Mouse (Mus musculus): ENCODE data around the gene AC134908.4. TPM values are rescaled to one million over a fixed set of nuclear protein-coding genes. Genes with fewer than 3 reads are reported as not detected.

Gene AC134908.4
- not detected in 2 replicates for polyA plus RNA-seq (2016; fragmentation: Nextera tagmentation; extraction: Ambion mirVana)

GRCm38 (mm10) chr17:25795609-25796092 is at the start of gene AC134908.4:
TSS of gene AC134908.4 (minus strand) at chr17:25795659.
- peak within 1 kb of the TSS; percentile 93 for H3K4me2 ChIP-seq
- H3K27ac ChIP-seq: peak within 1 kb of the TSS; percentile 97
- H3K9me3 ChIP-seq: no peaks in the 10 kb centered on the region
- H3K36me3 ChIP-seq (replicated peaks): no peaks in the 10 kb centered on the region; the same call in 1 of the 2 replicates
- no peak for ATAC-seq (ENCODE audit: low FRiP score)
- 3% methylated on average over 6 of the region's 6 CpGs for WGBS
- H3K4me1 ChIP-seq: peaks cover 63% of the 10 kb centered on the region
- no peaks in the 10 kb centered on the region for H3K27me3 ChIP-seq
- H3K4me3 ChIP-seq (replicated peaks): peak within 1 kb of the TSS; percentile 82
- H3K9ac ChIP-seq: peak within 1 kb of the TSS; percentile 80

- Histone ChIP-seq H3K9me3 (no peaks in the 10 kb centered on the region), H3K4me2 (peak within 1 kb of the TSS; percentile 93), H3K4me1 (peaks cover 19% of the 10 kb centered on the region), H3K27ac (peak within 1 kb of the TSS; percentile 80), H3K36me3 (replicated peaks) (peaks cover 68% of the 10 kb centered on the region), H3K4me3 (replicated peaks) (peak within 1 kb of the TSS; percentile 93), H3K9ac (peak within 1 kb of the TSS; percentile 80), H3K27me3 (no peaks in the 10 kb centered on the region)
- WGBS: under 1% methylated on average over 21 of the region's 21 CpGs
- ATAC-seq (ENCODE audit: low FRiP score): peak; percentile 96
These were observed 49.0 kb upstream of the AC134908.4 start, which contains the start of gene Rhot2 for GRCm38 (mm10) chr17:25844396-25844901. TSS of gene Rhot2 (minus strand) at chr17:25844851.

GRCm38 (mm10) chr17:25843636-25844395 is 48.4 kb upstream of the AC134908.4 start:
- H3K27ac ChIP-seq: peak overlapping the region; percentile 80
- H3K9ac ChIP-seq: peak overlapping the region; percentile 80
- peak overlapping the region; percentile 93 for H3K4me2 ChIP-seq
- no peaks in the 10 kb centered on the region for H3K9me3 ChIP-seq
- H3K27me3 ChIP-seq: no peaks in the 10 kb centered on the region
- peak; percentile 40; the same call in 1 of the 2 replicates for ATAC-seq (ENCODE audit: low FRiP score)
- peak overlapping the region; percentile 93 for H3K4me3 ChIP-seq (replicated peaks)
- H3K4me1 ChIP-seq: peaks cover 19% of the 10 kb centered on the region
- peaks cover 68% of the 10 kb centered on the region for H3K36me3 ChIP-seq (replicated peaks)
- WGBS: 4% methylated on average over 38 of the region's 38 CpGs

DNA sequence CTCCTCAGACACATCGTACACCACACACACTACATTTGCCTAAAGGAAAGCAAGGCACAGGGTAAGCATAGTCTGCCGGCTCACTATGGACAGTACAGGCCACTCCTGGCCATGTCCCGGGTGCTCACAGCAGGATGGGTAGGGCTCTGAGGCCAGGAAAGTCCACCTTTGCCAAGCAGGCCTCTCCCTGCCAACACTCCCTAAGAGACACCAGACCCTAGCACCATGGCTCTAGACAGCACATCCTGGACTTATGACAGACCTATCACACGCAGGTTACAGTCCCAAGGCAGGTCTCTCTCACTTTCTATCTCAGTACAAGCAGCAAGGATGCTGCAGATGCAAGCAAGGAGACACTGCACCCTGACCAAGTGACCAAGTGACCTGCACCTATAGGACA is 47.7 kb upstream of the AC134908.4 start:
- 94% methylated on average over 4 of the region's 4 CpGs for WGBS
- peaks cover 67% of the 10 kb centered on the region for H3K36me3 ChIP-seq (replicated peaks)
- no peak for ATAC-seq (ENCODE audit: low FRiP score)

GRCm38 (mm10) chr17:25842509-25842908 is 47.0 kb upstream of the AC134908.4 start:
- Histone ChIP-seq H3K27me3 (no peaks in the 10 kb centered on the region), H3K9ac (no peak overlapping the region), H3K4me2 (no peak overlapping the region), H3K27ac (no peak overlapping the region), H3K9me3 (no peaks in the 10 kb centered on the region), H3K4me1 (peaks cover 28% of the 10 kb centered on the region), H3K4me3 (replicated peaks) (no peak overlapping the region), H3K36me3 (replicated peaks) (peaks cover 66% of the 10 kb centered on the region)
- 90% methylated on average over 3 of the region's 3 CpGs for WGBS
- ATAC-seq (ENCODE audit: low FRiP score): no peak

More for the DNA sequence above, 47.7 kb upstream of the AC134908.4 start:
- Histone ChIP-seq H3K9ac (peak overlapping the region; percentile 80), H3K4me1 (peaks cover 22% of the 10 kb centered on the region), H3K27ac (no peak overlapping the region), H3K4me2 (peak overlapping the region; percentile 93), H3K9me3 (no peaks in the 10 kb centered on the region), H3K4me3 (replicated peaks) (peak overlapping the region; percentile 93), H3K27me3 (no peaks in the 10 kb centered on the region)

DNA sequence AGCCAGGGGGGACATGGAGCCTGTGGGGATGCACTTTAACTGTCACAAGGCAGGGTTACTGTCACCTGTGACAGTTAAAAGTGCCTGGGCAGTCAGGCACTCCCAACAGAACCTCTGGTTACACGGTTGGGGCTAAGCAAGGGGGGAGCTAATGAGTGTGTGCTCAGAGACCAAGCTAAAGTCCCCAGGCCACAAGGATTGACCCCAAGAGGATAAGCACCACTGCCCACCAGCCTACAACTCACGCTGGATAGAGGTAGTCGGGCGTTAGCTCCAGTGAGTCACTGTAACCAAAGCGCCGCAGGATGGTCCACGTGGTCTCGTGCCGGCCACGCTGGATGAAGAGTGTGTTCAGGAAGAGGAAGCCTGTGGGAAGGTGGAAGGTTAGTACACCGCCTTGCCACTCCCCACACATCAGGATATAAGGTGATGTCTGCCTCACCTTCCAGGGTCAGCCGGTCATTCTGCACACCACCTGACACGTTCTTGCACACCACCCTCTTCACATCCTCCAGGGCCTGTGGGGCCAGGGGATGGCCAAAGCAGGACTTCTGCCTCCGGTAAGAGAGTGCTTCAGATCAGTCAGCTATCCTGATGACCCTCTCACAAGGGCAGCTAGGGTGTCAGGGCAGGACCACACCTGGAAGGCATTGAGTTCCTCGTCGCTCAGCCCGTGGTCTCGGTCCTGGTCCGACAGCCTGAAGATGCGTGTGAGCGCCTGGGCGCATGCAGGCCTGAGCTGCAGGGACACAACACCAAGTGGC is 45.8 kb upstream of the AC134908.4 start, which contains the start of gene Gm20683:
Gene Gm20683 (minus strand): TSS at position 647 of the 764 bp plus-strand sequence.
- no peak within 1 kb of the TSS for H3K4me2 ChIP-seq
- peaks cover 40% of the 10 kb centered on the region for H3K4me1 ChIP-seq
- no peak for ATAC-seq (ENCODE audit: low FRiP score)
- H3K9ac ChIP-seq: no peak within 1 kb of the TSS
- H3K36me3 ChIP-seq (replicated peaks): peaks cover 59% of the 10 kb centered on the region
- H3K27ac ChIP-seq: no peak within 1 kb of the TSS
- 94% methylated on average over 22 of the region's 22 CpGs for WGBS
- no peak within 1 kb of the TSS for H3K4me3 ChIP-seq (replicated peaks)
- H3K9me3 ChIP-seq: no peaks in the 10 kb centered on the region
- H3K27me3 ChIP-seq: no peaks in the 10 kb centered on the region

GRCm38 (mm10) chr17:25840519-25840918 is 45.1 kb upstream of the AC134908.4 start:
- peaks cover 51% of the 10 kb centered on the region for H3K36me3 ChIP-seq (replicated peaks)
- WGBS: 95% methylated on average over 6 of the region's 6 CpGs
- H3K4me3 ChIP-seq (replicated peaks): no peak overlapping the region
- H3K27ac ChIP-seq: no peak overlapping the region
- H3K4me2 ChIP-seq: no peak overlapping the region
- H3K9ac ChIP-seq: no peak overlapping the region
- no peaks in the 10 kb centered on the region for H3K27me3 ChIP-seq
- no peak for ATAC-seq (ENCODE audit: low FRiP score)
- no peaks in the 10 kb centered on the region for H3K9me3 ChIP-seq
- H3K4me1 ChIP-seq: peaks cover 48% of the 10 kb centered on the region

DNA sequence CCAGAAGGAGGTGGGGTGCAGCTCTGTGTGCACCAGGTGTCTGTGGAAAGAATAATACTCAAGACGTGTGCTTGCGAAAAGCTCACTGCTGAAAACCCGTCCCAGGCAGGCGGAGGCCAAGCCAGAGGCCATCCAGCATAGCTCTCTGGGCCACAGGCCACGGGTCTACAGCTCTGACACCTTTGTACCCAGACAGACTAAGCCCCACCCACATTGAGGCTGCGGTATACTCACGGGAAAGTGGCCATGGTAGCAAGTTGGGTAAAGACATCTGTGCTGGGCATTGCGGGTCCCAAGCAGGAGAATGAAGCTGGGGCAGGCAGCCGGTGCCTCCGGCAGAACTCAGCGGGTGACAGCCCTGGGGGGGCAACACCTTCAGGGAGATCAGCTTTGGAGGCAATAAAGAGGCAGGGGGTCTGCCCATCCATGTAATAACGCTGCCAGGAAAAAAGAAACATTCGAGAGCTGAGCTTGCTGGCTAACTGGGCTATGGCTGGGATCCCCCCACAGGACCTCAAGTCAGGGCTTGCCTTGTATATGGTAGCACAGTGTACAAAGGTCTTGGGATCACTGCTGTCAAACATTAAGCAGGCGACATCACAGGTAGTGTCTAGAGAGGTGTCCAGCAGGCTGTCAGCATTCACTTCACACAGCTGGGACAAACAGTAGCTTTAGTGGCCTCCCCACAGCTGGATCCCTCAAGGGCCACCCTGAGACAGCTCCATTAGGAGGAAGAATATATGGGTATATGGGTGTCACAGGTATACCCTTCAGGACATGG is 44.2 kb upstream of the AC134908.4 start:
- H3K27me3 ChIP-seq: no peaks in the 10 kb centered on the region
- no peak overlapping the region for H3K4me3 ChIP-seq (replicated peaks)
- H3K9me3 ChIP-seq: no peaks in the 10 kb centered on the region
- 89% methylated on average over 14 of the region's 14 CpGs for WGBS
- no peak overlapping the region for H3K9ac ChIP-seq
- H3K4me2 ChIP-seq: no peak overlapping the region
- no peak for ATAC-seq (ENCODE audit: low FRiP score)
- no peak overlapping the region for H3K27ac ChIP-seq
- H3K4me1 ChIP-seq: peaks cover 52% of the 10 kb centered on the region
- H3K36me3 ChIP-seq (replicated peaks): peaks cover 57% of the 10 kb centered on the region

- H3K27ac ChIP-seq: no peak overlapping the region
- peaks cover 58% of the 10 kb centered on the region for H3K36me3 ChIP-seq (replicated peaks)
- no peak overlapping the region for H3K4me3 ChIP-seq (replicated peaks)
- H3K9ac ChIP-seq: no peak overlapping the region
- H3K4me1 ChIP-seq: peaks cover 57% of the 10 kb centered on the region
- ATAC-seq (ENCODE audit: low FRiP score): no peak
- 83% methylated on average over 4 of the region's 4 CpGs for WGBS
- H3K27me3 ChIP-seq: no peaks in the 10 kb centered on the region
- H3K9me3 ChIP-seq: no peaks in the 10 kb centered on the region
- H3K4me2 ChIP-seq: no peak overlapping the region
These were observed 43.4 kb upstream of the AC134908.4 start for GRCm38 (mm10) chr17:25838904-25839303.

- no peak for ATAC-seq (ENCODE audit: low FRiP score)
- Histone ChIP-seq H3K9ac (peak overlapping the region; percentile 64; the same call in 1 of the 2 replicates), H3K27me3 (no peaks in the 10 kb centered on the region), H3K4me1 (peaks cover 51% of the 10 kb centered on the region), H3K36me3 (replicated peaks) (peaks cover 58% of the 10 kb centered on the region), H3K4me2 (peak overlapping the region; percentile 72), H3K4me3 (replicated peaks) (no peak overlapping the region), H3K9me3 (no peaks in the 10 kb centered on the region), H3K27ac (peak overlapping the region; percentile 73)
- WGBS: 40% methylated on average over 3 of the region's 3 CpGs
These were observed 42.1 kb upstream of the AC134908.4 start for GRCm38 (mm10) chr17:25837533-25837932.

DNA sequence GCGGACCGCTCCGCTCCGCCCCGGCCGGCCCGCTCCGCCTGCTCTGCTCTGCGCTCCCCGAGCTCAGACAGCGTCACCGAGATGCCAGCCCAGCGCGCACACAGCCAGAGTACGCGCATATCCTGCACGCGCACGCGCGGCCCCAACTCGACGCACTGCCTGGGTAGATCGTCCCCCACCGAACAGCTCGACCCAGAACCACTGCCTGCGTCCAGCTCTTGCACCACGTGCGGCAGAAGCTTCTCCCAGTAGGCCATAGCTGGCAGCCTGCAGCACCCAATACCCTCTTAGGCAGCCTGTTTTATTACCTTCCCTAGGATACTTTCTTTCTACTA is 41.6 kb upstream of the AC134908.4 start, which contains the start of gene Rhbdl1:
Gene Rhbdl1 (minus strand): TSS at position 220 of the 335 bp plus-strand sequence.
- peak within 1 kb of the TSS; percentile 64 for H3K9ac ChIP-seq
- H3K27ac ChIP-seq: peak within 1 kb of the TSS; percentile 73
- peaks cover 54% of the 10 kb centered on the region for H3K4me1 ChIP-seq
- ATAC-seq (ENCODE audit: low FRiP score): peak; percentile 37; the same call in 1 of the 2 replicates
- H3K27me3 ChIP-seq: no peaks in the 10 kb centered on the region
- peak within 1 kb of the TSS; percentile 72 for H3K4me2 ChIP-seq
- peaks cover 53% of the 10 kb centered on the region for H3K36me3 ChIP-seq (replicated peaks)
- H3K9me3 ChIP-seq: no peaks in the 10 kb centered on the region
- WGBS: 1% methylated on average over 27 of the region's 29 CpGs
- peak within 1 kb of the TSS; percentile 38 for H3K4me3 ChIP-seq (replicated peaks)

Measured in forebrain, embryonic 12.5 days (tissue).